Comparison of ENCODE assay signal across 1 mouse cellular context in the genomic region with DNA sequence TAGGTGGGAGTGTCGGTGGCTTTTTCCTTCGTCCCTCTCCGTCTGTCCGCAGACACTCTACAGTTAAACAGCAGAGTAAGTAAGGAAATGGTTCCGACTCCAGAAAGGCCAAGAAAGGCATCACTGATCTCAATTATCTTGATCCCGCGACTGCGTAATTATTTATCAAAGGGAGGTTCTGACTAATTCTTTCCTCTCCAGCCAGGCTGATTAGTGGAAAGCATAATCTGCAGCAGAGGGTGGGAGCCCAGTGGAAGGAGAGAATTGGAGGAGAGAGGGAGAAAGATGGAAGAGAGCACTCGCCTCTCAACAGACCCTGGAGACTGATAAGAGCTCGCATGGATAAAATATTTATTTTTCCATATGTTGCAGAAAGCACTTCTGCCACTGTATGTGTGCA.
TF ChIP-seq lines count a peak whose summit lies in the region.

No protein-coding gene starts in this region.

TF ChIP-seq in CH12.LX, 34 proteins besides CTCF, POLR2A, EP300 and RAD21 (continued from another document):
- no peak for TF ChIP-seq GABPA (IDR thresholded peaks at IDR 0.05; ENCODE audit: insufficient replicate concordance, low read depth, low read length)
- TF ChIP-seq PAX5 (IDR thresholded peaks at IDR 0.05; ENCODE audit: low read length), result no peak
